Mouse (Mus musculus) G1E (cell line): ENCODE results near the gene Sgca. TPM values are rescaled to one million over a fixed set of nuclear protein-coding genes. Genes with fewer than 3 reads are reported as not detected.

Experiments used
- ATAC-seq: 2 replicates; pipeline ENCODE4 v1.8.0; 2016; ENCODE audit warnings: mild to moderate bottlenecking; ENCODE audit not compliant: insufficient number of reproducible peaks, poor library complexity, low FRiP score, severe bottlenecking; ENCODE audit errors: extremely low read depth
- DNase-seq: peaks from one replicate; pipeline ENCODE4 v3.0.0; 2012; ENCODE audit warnings: low spot score
- H3K27me3 ChIP-seq: 2 replicates; pipeline ENCODE4 v1.6.1; 2012; ENCODE audit warnings: mild to moderate bottlenecking, low read length, inconsistent platforms; ENCODE audit not compliant: insufficient read depth
- H3K36me3 ChIP-seq: replicated peaks from 2 replicates; pipeline ENCODE3; 2012; ENCODE audit warnings: mild to moderate bottlenecking, inconsistent platforms
- H3K4me1 ChIP-seq: 2 replicates; pipeline ENCODE4 v1.6.1; 2012; ENCODE audit warnings: low read depth, low read length, inconsistent platforms, mixed read lengths; ENCODE audit not compliant: insufficient read depth
- H3K4me3 ChIP-seq: 2 replicates; pipeline ENCODE4 v1.5.1; 2012; ENCODE audit warnings: low read depth, mild to moderate bottlenecking, inconsistent platforms, low read length, moderate library complexity, mixed read lengths
- H3K9me3 ChIP-seq: replicated peaks from 2 replicates; pipeline ENCODE4 v1.6.1; 2012; ENCODE audit warnings: inconsistent platforms
- CTCF ChIP-seq: IDR thresholded peaks from 2 replicates; pipeline ENCODE4 v1.5.1; 2012; ENCODE audit warnings: low read depth, low read length, inconsistent platforms, mixed read lengths
- GATA1 ChIP-seq: IDR thresholded peaks from 2 replicates; pipeline ENCODE4 v1.6.1; 2012; ENCODE audit warnings: borderline replicate concordance, low read length, inconsistent platforms, mixed read lengths
- GATA2 ChIP-seq: IDR thresholded peaks from 2 replicates; pipeline ENCODE4 v1.6.1; 2012; ENCODE audit warnings: low read depth, low read length, inconsistent platforms, borderline replicate concordance
- POLR2AphosphoS5 ChIP-seq: IDR thresholded peaks from 2 replicates; pipeline ENCODE4 v1.6.1; 2012; ENCODE audit warnings: low read depth, low read length, inconsistent platforms; ENCODE audit not compliant: insufficient replicate concordance
- TAL1 ChIP-seq: conservative IDR thresholded peaks from 2 replicates; pipeline ENCODE4 v1.6.1; 2012; ENCODE audit warnings: low read depth, low read length, inconsistent platforms, mixed read lengths
- polyA plus RNA-seq: library from polyadenylated mRNA; stranded (reverse); fragments of >175 nt; gene quantifications from 2 replicates; pipeline ENCODE4 v1.2.3, GENCODE M21; 2012
- total RNA-seq, 2 experiments: library from RNA; stranded (forward) in 1 of 2; stranded (reverse) in 1 of 2; fragments of 200-1000 nt in 1 of 2; fragments of >200 nt in 1 of 2; fragmentation: Nextera tagmentation in 1 of 2; gene quantifications; 2 replicates each; pipeline ENCODE4 v1.2.3; 2014 to 2017

The Sgca gene
- total RNA-seq (2014; fragmentation: Nextera tagmentation) (not detected in 2 replicates), total RNA-seq (2017) (0.06 and 0.87 TPM in 2 replicates), polyA plus RNA-seq (not detected in 2 replicates)

- no peaks in the 10 kb centered on the region for H3K9me3 ChIP-seq
- TF ChIP-seq POLR2AphosphoS5 (no peak), TAL1 (no peak), CTCF (no peak), GATA1 (no peak), GATA2 (no peak)
- H3K4me1 ChIP-seq, result peaks cover 22% of the 10 kb centered on the region
- H3K4me3 ChIP-seq, result no peak within 1 kb of the TSS
- no peaks in the 10 kb centered on the region for H3K36me3 ChIP-seq
- ATAC-seq, result no peak
- no peak for DNase-seq
- peaks cover 48% of the 10 kb centered on the region for H3K27me3 ChIP-seq
Measured at GRCm38 (mm10) chr11:94976199-94976598, at the start of gene Sgca. Gene Sgca (minus strand): TSS chr11:94976327.

- Histone ChIP-seq H3K36me3 (peaks cover 95% of the 10 kb centered on the region), H3K27me3 (no peaks in the 10 kb centered on the region), H3K4me1 (peaks cover 62% of the 10 kb centered on the region), H3K9me3 (no peaks in the 10 kb centered on the region), H3K4me3 (no peak overlapping the region; the same call in 1 of the 2 replicates)
- ATAC-seq (no peak), DNase-seq (no peak)
- TF ChIP-seq TAL1 (no peak), GATA1 (no peak), POLR2AphosphoS5 (no peak), GATA2 (no peak), CTCF (no peak)
Measured at GRCm38 (mm10) chr11:95025227-95026012, 49.3 kb upstream of the Sgca start.

- Histone ChIP-seq H3K27me3 (no peaks in the 10 kb centered on the region), H3K9me3 (no peaks in the 10 kb centered on the region), H3K4me1 (peaks cover 71% of the 10 kb centered on the region), H3K36me3 (peaks cover 99% of the 10 kb centered on the region), H3K4me3 (no peak overlapping the region)
- no peak for TF ChIP-seq POLR2AphosphoS5
- no peak for TF ChIP-seq TAL1
- TF ChIP-seq CTCF, result no peak
- TF ChIP-seq GATA1, result no peak
- no peak for TF ChIP-seq GATA2
- DNase-seq, result no peak
- ATAC-seq, result no peak
Measured at GRCm38 (mm10) chr11:95024439-95025184, 48.5 kb upstream of the Sgca start.

- Histone ChIP-seq H3K9me3 (no peaks in the 10 kb centered on the region), H3K4me1 (peaks cover 82% of the 10 kb centered on the region), H3K27me3 (no peaks in the 10 kb centered on the region), H3K4me3 (no peak overlapping the region), H3K36me3 (peaks cover 99% of the 10 kb centered on the region)
- TF ChIP-seq CTCF (no peak), GATA2 (no peak), GATA1 (no peak), POLR2AphosphoS5 (no peak), TAL1 (no peak)
- no peak for DNase-seq
- ATAC-seq, result no peak
Measured at GRCm38 (mm10) chr11:95023481-95023880, 47.4 kb upstream of the Sgca start.

- no peaks in the 10 kb centered on the region for H3K27me3 ChIP-seq
- no peaks in the 10 kb centered on the region for H3K9me3 ChIP-seq
- peaks cover 99% of the 10 kb centered on the region for H3K36me3 ChIP-seq
- ATAC-seq (peak; percentile 62), DNase-seq (peak; percentile 43)
- peak overlapping the region; percentile 34; the same call in 1 of the 2 replicates for H3K4me3 ChIP-seq
- H3K4me1 ChIP-seq, result peaks cover 89% of the 10 kb centered on the region
- TF ChIP-seq POLR2AphosphoS5 (no peak), TAL1 (peak; percentile 79), CTCF (peak; percentile 19; the same call in 1 of the 2 replicates)
Measured at GRCm38 (mm10) chr11:95022237-95022992, 46.3 kb upstream of the Sgca start.

DNA sequence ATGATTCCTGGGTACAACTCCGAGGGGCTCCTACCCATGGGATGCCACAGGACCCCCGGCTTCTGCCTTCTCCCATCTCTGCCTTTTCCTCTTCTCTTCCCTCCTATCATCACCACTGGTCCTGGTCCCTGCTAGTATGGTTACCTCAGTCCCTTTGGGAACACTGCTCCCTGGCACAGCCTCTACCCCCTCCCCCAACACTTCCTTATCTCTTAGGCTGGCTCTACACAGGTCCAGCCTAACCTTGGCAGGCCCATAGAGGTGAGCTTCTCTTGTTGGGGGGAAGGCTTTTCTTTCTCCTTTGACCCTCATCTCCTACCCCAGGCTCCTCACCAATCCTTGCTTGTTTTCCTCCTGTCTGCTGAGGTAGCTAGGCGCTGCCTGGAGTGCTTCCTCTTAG, 39.4 kb upstream of the Sgca start:
- DNase-seq (no peak), ATAC-seq (no peak)
- peaks cover 79% of the 10 kb centered on the region for H3K36me3 ChIP-seq
- TF ChIP-seq GATA2, result no peak
- TF ChIP-seq TAL1, result no peak
- no peak for TF ChIP-seq POLR2AphosphoS5
- no peak for TF ChIP-seq CTCF
- TF ChIP-seq GATA1, result no peak
- H3K9me3 ChIP-seq, result no peaks in the 10 kb centered on the region
- H3K4me1 ChIP-seq, result peaks cover 94% of the 10 kb centered on the region
- H3K4me3 ChIP-seq, result peak overlapping the region; percentile 32; the same call in 1 of the 2 replicates
- no peaks in the 10 kb centered on the region for H3K27me3 ChIP-seq
